14 mouse cellular contexts compared by ENCODE assay signal in genomic region chr13:71968286-71968685, GRCm38 (mm10). TPM values are rescaled to one million over a fixed set of nuclear protein-coding genes. Genes with fewer than 3 reads are reported as not detected.
A peak's percentile ranks its signal among the peaks of the same experiment; 100 is the strongest.
DNase-seq lines count a peak whose midpoint lies in the region; ATAC-seq and TF ChIP-seq lines count a peak whose summit lies in the region.
"Had no signal": no experiment of that assay in that cellular context is flagged by ENCODE, and none has a peak within 500 bp of the region (broad histone marks: within the 10 kb centered on the region; RNA-seq: fewer than 3 reads in every experiment).

No protein-coding gene starts in this region.

- no peaks in the 10 kb centered on the region for H3K4me1 ChIP-seq in lung, embryonic 14.5 days (ENCODE audit: insufficient read depth)
- H3K4me1 ChIP-seq in lung, postnatal 0 days (ENCODE audit: insufficient read depth, low read depth, low read length): no peaks in the 10 kb centered on the region; the same call in 1 of the 2 replicates
- peaks cover 35% of the 10 kb centered on the region for H3K4me1 ChIP-seq in midbrain, embryonic 10.5 days
- H3K4me1 ChIP-seq in neural tube, embryonic 15.5 days: peaks cover 21% of the 10 kb centered on the region
- H3K4me1 ChIP-seq: megakaryocyte, embryonic 14.5 days had no signal

- DNase-seq in embryo, embryonic 10 days (ENCODE audit: low spot score): peak; percentile 51
- DNase-seq in embryo, embryonic 10.5 days (ENCODE audit: low spot score): no peak
- no peak for DNase-seq in lung, embryonic 14.5 days
- no peak for DNase-seq in lung, postnatal 0 days (ENCODE audit: low spot score)
- peak; percentile 64 for DNase-seq in midbrain, embryonic 10.5 days (ENCODE audit: low spot score)
- no peak for DNase-seq in left cerebral cortex, adult 9 months (ENCODE audit: low spot score in 2 of 2)
- DNase-seq: cerebellum, adult 9-11 months; kidney, postnatal 14 days had no signal

- no peaks in the 10 kb centered on the region for H3K36me3 ChIP-seq in lung, embryonic 14.5 days (ENCODE audit: insufficient read depth)
- H3K36me3 ChIP-seq in lung, postnatal 0 days (ENCODE audit: insufficient read depth, low read length): no peaks in the 10 kb centered on the region
- no peaks in the 10 kb centered on the region for H3K36me3 ChIP-seq in midbrain, embryonic 10.5 days
- no peaks in the 10 kb centered on the region for H3K36me3 ChIP-seq in neural tube, embryonic 15.5 days
- H3K36me3 ChIP-seq: intestine, embryonic 15.5 days had no signal

- peak overlapping the region; percentile 40 for H3K4me2 ChIP-seq in lung, embryonic 14.5 days
- no peak overlapping the region for H3K4me2 ChIP-seq in lung, postnatal 0 days (replicated peaks; ENCODE audit: low read depth, low read length)
- peak overlapping the region; percentile 33; the same call in 1 of the 2 replicates for H3K4me2 ChIP-seq in neural tube, embryonic 15.5 days
- H3K4me2 ChIP-seq: intestine, embryonic 15.5 days; liver, embryonic 11.5 days had no signal

- ATAC-seq in lung, embryonic 14.5 days (ENCODE audit: insufficient read depth): no peak
- ATAC-seq in lung, postnatal 0 days: no peak
- ATAC-seq in neural tube, embryonic 15.5 days (ENCODE audit: low FRiP score): no peak
- ATAC-seq in frontal cortex, adult (ENCODE audit: low TSS enrichment): no peak
- ATAC-seq: intestine, embryonic 15.5 days had no signal

- TF ChIP-seq EP300 in lung, postnatal 0 days (IDR thresholded peaks at IDR 0.05): no peak

- TF ChIP-seq CTCF in lung, embryonic 14.5 days (IDR thresholded peaks at IDR 0.05; ENCODE audit: low read depth): no peak
- TF ChIP-seq CTCF in lung, postnatal 0 days (IDR thresholded peaks at IDR 0.05): no peak

- no peak overlapping the region for H3K4me3 ChIP-seq in lung, embryonic 14.5 days (ENCODE audit: low read depth, low read length)
- no peak overlapping the region for H3K4me3 ChIP-seq in lung, postnatal 0 days (ENCODE audit: low read depth, low read length)
- H3K4me3 ChIP-seq in midbrain, embryonic 10.5 days: peak overlapping the region; percentile 43
- no peak overlapping the region for H3K4me3 ChIP-seq in neural tube, embryonic 15.5 days (replicated peaks)
- H3K4me3 ChIP-seq: intestine, embryonic 15.5 days; left cerebral cortex, adult 2 months; megakaryocyte, embryonic 14.5 days had no signal

- H3K9ac ChIP-seq in lung, embryonic 14.5 days: no peak overlapping the region
- H3K9ac ChIP-seq in lung, postnatal 0 days (replicated peaks; ENCODE audit: low read depth): no peak overlapping the region
- no peak overlapping the region for H3K9ac ChIP-seq in neural tube, embryonic 15.5 days (replicated peaks)
- H3K9ac ChIP-seq: intestine, embryonic 15.5 days had no signal

- H3K27me3 ChIP-seq in lung, embryonic 14.5 days (ENCODE audit: insufficient read depth, low read length): peaks cover 75% of the 10 kb centered on the region
- peaks cover 26% of the 10 kb centered on the region for H3K27me3 ChIP-seq in lung, postnatal 0 days (replicated peaks; ENCODE audit: insufficient read depth, low read length)
- peaks cover 99% of the 10 kb centered on the region for H3K27me3 ChIP-seq in midbrain, embryonic 10.5 days (ENCODE audit: low read depth, poor library complexity, severe bottlenecking)
- peaks cover 92% of the 10 kb centered on the region for H3K27me3 ChIP-seq in neural tube, embryonic 15.5 days (replicated peaks)

- H3K27ac ChIP-seq in lung, embryonic 14.5 days (ENCODE audit: low read depth): no peak overlapping the region
- H3K27ac ChIP-seq in lung, postnatal 0 days (ENCODE audit: low read length): no peak overlapping the region
- no peak overlapping the region for H3K27ac ChIP-seq in midbrain, embryonic 10.5 days (replicated peaks)
- H3K27ac ChIP-seq in neural tube, embryonic 15.5 days (replicated peaks): no peak overlapping the region
- H3K27ac ChIP-seq: intestine, embryonic 15.5 days; left cerebral cortex, adult 2 months had no signal

- H3K9me3 ChIP-seq in lung, embryonic 14.5 days (ENCODE audit: low read depth, low read length): no peaks in the 10 kb centered on the region
- H3K9me3 ChIP-seq in lung, postnatal 0 days (ENCODE audit: low read length): no peaks in the 10 kb centered on the region
- no peaks in the 10 kb centered on the region for H3K9me3 ChIP-seq in midbrain, embryonic 10.5 days (replicated peaks)
- no peaks in the 10 kb centered on the region for H3K9me3 ChIP-seq in neural tube, embryonic 15.5 days (replicated peaks)
- H3K9me3 ChIP-seq: intestine, embryonic 15.5 days had no signal

- WGBS in lung, embryonic 14.5 days: under 1% methylated on average over 6 of the region's 6 CpGs
- WGBS in lung, postnatal 0 days: 3% methylated on average over 6 of the region's 6 CpGs
- WGBS in midbrain, embryonic 10.5 days: 1% methylated on average over 6 of the region's 6 CpGs
- WGBS in neural tube, embryonic 15.5 days: under 1% methylated on average over 6 of the region's 6 CpGs

RNA-seq across cellular contexts. Expression of gene Irx1, which starts 4.8 kb away (rescaled TPM):
- 8.7 and 10.0 TPM in 2 replicates for polyA plus RNA-seq in lung, embryonic 14.5 days (2014; fragmentation: Nextera tagmentation; extraction: Ambion mirVana)
- polyA plus RNA-seq in lung, postnatal 0 days (2015; fragmentation: Nextera tagmentation; extraction: Ambion mirVana): 19.3 and 20.6 TPM in 2 replicates
- 4.0 and 4.3 TPM in 2 replicates for polyA plus RNA-seq in midbrain, embryonic 10.5 days (2016; fragmentation: Nextera tagmentation; extraction: Ambion mirVana)
- 1.4 and 3.2 TPM in 2 replicates for polyA plus RNA-seq in neural tube, embryonic 15.5 days (2015; fragmentation: Nextera tagmentation; extraction: Ambion mirVana)
- polyA plus RNA-seq: intestine, embryonic 15.5 days had no signal

Comparison
In these comparisons a context has a peak if more than half of its experiments do, and no peak if none do; other contexts are left out.
1. DNase-seq: peak in embryo, embryonic 10 days (single experiment) and midbrain, embryonic 10.5 days (single experiment); none in embryo, embryonic 10.5 days (single experiment), lung, embryonic 14.5 days (single experiment), lung, postnatal 0 days (single experiment) and left cerebral cortex, adult 9 months (0 of 2).